Mouse (Mus musculus) G1E-ER4 (cell line): ENCODE measurements around the gene Opcml. TPM values are rescaled to one million over a fixed set of nuclear protein-coding genes. Genes with fewer than 3 reads are reported as not detected.

Source experiments
- GATA1 ChIP-seq: IDR thresholded peaks from one replicate; pipeline ENCODE4 v1.8.0; 2012; ENCODE audit warnings: low read length, inconsistent platforms
- polyA plus RNA-seq: library from polyadenylated mRNA; stranded (reverse); fragments of >175 nt; gene quantifications from 2 replicates; pipeline ENCODE4 v1.2.3, GENCODE M21; 2012

Gene Opcml
- polyA plus RNA-seq, 1 experiment, result not detected

GRCm38 (mm10) chr9:28761460-28761859, 970.9 kb downstream of the Opcml start:
- no peak for TF ChIP-seq GATA1

- no peak for TF ChIP-seq GATA1
These were observed 973.6 kb downstream of the Opcml start for GRCm38 (mm10) chr9:28764149-28764548.

DNA sequence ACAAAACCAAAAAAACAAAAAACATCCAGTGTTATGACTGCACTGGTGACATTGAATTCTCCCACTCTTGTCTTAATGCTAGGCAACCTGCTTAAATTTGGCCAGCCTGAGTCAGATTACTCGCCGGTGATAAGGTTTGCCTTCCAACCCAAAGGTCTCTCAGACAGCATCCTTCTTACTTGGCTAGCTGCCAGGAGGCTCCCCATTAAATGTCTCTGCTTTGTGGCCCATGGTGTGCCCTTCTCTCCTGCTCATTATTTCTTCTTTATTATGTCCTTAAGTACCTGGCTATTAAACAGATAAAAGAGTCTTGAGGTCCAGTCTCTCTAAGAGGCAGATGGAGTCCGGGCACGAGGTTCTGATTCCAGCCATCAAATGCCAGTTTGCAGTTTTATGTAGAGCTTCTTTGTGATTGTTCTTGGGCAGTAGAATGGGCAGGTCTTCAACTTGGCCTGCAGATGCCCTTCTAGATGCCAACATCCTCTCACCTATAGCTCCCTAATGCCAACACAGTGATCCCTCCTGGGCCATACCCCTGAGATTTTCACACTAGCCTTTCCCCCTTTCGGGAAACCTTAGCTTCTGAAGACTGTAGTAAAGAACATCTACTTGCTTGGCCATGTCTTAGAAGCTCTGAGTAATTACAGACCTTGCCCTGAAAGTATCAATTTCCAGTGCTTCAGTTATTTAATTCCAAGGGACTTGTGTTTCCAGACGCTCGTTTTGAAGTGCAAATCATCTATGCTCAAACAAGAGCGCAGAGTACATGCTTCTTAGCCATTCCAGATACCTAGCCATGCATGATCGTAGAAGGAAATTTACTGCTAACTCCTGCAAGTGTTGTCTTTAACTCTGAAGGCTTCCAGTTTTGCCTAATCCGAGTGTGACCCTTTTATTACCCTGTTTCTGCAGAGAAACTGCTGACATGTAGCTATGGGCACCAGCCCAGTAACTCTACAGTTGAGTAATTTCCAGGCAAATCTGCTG, 986.2 kb downstream of the Opcml start:
- TF ChIP-seq GATA1, result no peak

GRCm38 (mm10) chr9:28783834-28784233, 993.3 kb downstream of the Opcml start:
- no peak for TF ChIP-seq GATA1

- no peak for TF ChIP-seq GATA1
These were observed 998.9 kb downstream of the Opcml start for GRCm38 (mm10) chr9:28789439-28789838.

- TF ChIP-seq GATA1, result no peak
These were observed 1009.5 kb downstream of the Opcml start for GRCm38 (mm10) chr9:28800100-28800499.

DNA sequence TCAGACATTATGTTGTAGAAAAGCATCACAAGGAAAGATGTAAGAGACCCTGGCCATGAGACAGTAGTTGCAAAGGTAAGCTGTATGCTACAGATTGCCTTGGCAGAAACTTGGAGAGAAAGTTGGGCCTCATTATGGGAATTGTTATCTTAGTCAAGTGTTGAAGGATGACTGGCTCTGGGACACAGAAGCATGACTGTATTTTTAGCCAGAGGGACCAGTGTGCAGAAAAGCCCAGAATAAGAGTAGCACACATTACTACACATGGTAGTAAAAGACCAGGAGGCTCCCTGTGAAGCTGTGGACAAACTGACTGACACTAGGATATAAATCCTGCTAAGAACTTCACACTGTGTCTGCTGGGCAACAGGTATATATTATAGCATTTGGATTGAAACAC, 1016.1 kb downstream of the Opcml start:
- TF ChIP-seq GATA1, result no peak

GRCm38 (mm10) chr9:28822060-28822459, 1031.5 kb downstream of the Opcml start:
- TF ChIP-seq GATA1, result no peak

DNA sequence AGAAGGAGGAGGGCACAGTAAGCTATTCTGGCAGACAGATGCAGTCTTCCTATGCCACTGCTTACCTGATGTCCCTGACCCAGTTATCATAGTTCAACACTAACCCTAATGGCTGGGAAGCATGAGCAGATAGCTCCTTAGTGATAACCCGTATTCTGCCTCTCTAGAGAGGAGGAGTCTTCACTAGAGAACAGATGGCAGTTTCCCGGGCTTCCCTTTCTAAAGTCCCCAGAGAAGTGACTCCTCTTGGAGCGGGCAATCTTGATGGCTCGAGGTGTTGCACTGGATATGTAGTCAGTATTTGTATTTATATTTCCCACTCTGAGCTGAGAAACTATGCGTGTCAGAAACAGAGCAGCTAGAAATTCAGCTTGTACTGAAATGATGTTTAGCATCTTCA, 1031.9 kb downstream of the Opcml start:
- no peak for TF ChIP-seq GATA1

- TF ChIP-seq GATA1, result no peak
These were observed 1035.2 kb downstream of the Opcml start for GRCm38 (mm10) chr9:28825821-28826220.

DNA sequence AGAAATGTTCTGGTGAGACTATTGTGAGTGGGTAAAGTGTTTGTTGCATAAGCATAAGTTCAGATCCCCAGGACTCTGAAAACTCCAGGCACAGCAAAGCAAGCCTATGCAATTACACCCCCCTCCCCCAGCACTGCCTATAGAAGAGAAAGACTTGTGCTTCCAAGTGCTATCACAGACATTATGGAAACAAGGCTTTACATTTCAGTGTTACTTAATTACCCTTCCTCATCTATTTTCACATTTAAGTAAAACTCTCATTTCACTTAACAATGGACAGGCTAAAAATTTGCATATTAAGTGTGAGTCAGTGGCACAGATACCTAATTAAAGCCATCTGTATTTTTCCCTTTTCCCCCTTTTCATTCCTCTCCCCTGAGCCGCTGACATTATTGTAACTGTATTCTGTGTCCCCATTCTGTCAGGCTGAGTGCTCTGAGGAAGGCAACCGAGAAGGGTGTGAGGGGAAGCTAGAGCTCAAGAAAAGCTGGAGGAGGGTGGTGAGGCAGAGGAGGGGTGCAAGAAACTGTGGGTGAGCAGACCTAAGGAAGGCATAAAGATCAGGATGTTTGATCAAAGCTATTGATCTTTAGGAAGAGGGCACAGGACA, 1055.5 kb downstream of the Opcml start:
- no peak for TF ChIP-seq GATA1

GRCm38 (mm10) chr9:28855826-28856225, 1065.3 kb downstream of the Opcml start:
- TF ChIP-seq GATA1, result no peak

- TF ChIP-seq GATA1, result no peak
These were observed 1071.4 kb downstream of the Opcml start for GRCm38 (mm10) chr9:28861983-28862382.

DNA sequence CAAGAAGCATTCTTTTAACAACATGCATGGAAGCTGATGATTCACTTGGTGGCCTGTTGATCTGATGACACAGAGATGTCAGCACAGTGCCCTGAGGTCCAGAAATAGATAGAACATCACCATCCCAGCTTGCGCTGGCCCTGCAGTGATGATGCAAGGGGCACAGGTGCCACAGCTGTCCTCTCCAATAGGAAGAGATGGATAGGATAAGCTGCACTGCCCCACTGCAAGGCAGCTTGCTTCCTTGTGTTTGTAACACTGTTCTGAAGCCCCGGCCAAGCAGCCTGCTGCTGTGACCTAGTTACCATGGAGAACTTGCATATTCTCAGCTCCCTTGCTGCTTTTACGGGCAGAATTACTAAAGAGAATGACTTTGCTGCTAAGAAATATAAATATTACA, 1076.7 kb downstream of the Opcml start:
- no peak for TF ChIP-seq GATA1

GRCm38 (mm10) chr9:28870478-28870877, 1079.9 kb downstream of the Opcml start:
- no peak for TF ChIP-seq GATA1

GRCm38 (mm10) chr9:28882566-28882965, 1092.0 kb downstream of the Opcml start:
- TF ChIP-seq GATA1, result no peak

GRCm38 (mm10) chr9:28891611-28892010, 1101.0 kb downstream of the Opcml start:
- TF ChIP-seq GATA1, result no peak
